Mouse (Mus musculus): ENCODE measurements at regions not wholly inside any gene's neighbourhood (a gene's known extent, or its start where the extent isn't known, plus 50 kb on each side); places are given as distances from the start of the nearest gene placed in this dataset.
A peak's percentile ranks its signal among the peaks of the same experiment; 100 is the strongest.

DNA sequence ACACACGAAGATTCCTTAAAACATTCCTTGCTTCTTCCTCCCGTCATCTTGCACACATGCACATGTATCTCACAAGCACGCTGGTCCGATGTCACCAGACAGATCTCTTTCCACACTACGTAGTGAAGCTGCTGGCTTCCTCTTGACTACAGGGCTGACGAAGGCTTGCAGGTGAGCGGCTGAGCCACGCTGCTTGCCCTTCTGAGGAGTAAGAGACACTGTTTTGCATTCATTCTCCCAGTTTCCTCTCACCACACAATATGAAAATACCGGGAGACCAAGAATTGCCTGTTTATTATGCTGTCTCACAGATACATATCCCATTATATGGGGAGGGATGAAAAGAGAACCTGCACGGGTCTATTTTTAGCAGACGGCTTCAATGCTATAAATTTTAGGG is 71.0 kb upstream of the Spaca7 start:
- peak overlapping the region; percentile 50 for H3K4me2 ChIP-seq (replicated peaks; ENCODE audit: low read depth, low read length)
- H3K9ac ChIP-seq (replicated peaks; ENCODE audit: low read length): no peak overlapping the region
- H3K9me3 ChIP-seq (ENCODE audit: low read length): no peaks in the 10 kb centered on the region
- H3K27me3 ChIP-seq (ENCODE audit: insufficient read depth, low read length): peaks cover 75% of the 10 kb centered on the region
- no peak for ATAC-seq (ENCODE audit: low FRiP score, low TSS enrichment)
- H3K27ac ChIP-seq (ENCODE audit: low read length): no peak overlapping the region
- WGBS: 2% methylated on average over 11 of the region's 11 CpGs
- H3K36me3 ChIP-seq (ENCODE audit: insufficient read depth, low read length): no peaks in the 10 kb centered on the region
- peaks cover 12% of the 10 kb centered on the region for H3K4me1 ChIP-seq (ENCODE audit: insufficient read depth, low read length)
- peak overlapping the region; percentile 31 for H3K4me3 ChIP-seq (ENCODE audit: low read length)

DNA sequence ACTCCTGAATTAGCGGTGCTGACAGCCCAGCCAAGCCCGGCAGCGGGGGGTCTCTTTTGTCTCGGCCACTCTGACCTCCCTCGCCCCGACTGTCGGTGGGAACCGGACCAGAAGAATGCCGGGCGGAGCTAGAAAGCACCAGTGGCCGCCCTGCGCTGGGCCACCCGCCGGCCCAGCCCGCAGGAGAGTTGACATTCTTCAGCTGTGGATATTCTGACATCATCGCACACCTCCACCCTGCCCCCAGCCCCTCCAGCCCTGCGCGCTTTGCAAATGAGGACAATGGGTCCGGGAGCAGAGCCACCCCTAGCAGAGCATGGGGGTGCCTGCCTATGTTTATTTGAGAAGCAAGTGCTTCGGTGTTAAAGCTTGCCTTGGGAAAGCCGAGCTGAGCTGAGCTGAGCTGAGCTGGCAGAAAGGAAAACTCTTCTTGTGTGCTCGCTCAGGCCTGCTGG is 70.5 kb upstream of the Spaca7 start:
- Histone ChIP-seq H3K4me2 (replicated peaks; ENCODE audit: low read depth, low read length) (peak overlapping the region; percentile 50), H3K4me1 (ENCODE audit: insufficient read depth, low read length) (peaks cover 9% of the 10 kb centered on the region; the same call in 1 of the 2 replicates), H3K4me3 (ENCODE audit: low read length) (peak overlapping the region; percentile 31), H3K36me3 (ENCODE audit: insufficient read depth, low read length) (no peaks in the 10 kb centered on the region), H3K27ac (ENCODE audit: low read length) (no peak overlapping the region), H3K9me3 (ENCODE audit: low read length) (no peaks in the 10 kb centered on the region), H3K9ac (replicated peaks; ENCODE audit: low read length) (no peak overlapping the region), H3K27me3 (ENCODE audit: insufficient read depth, low read length) (peaks cover 79% of the 10 kb centered on the region)
- ATAC-seq (ENCODE audit: low FRiP score, low TSS enrichment): peak; percentile 44; the same call in 1 of the 2 replicates
- under 1% methylated on average over 22 of the region's 22 CpGs for WGBS

DNA sequence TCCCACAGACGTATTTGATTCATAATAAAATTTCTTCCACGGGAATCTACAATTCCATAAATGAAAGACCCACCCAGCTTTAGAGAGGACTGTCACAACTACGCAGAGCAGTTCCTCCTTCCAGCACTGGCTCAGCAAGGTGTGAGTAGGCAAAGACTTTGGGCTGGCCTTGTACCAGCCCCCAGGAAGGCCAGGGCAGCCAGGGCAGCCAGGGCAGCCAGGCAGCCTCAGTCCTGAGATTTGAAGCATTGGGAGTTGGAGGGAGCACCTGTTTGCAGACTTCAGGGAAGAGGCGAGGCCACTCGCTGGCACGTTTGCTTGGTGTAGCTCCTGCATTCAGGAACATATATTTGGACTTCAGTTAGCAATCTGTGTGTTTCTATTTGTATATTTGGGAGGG is 70.0 kb upstream of the Spaca7 start:
- Histone ChIP-seq H3K36me3 (ENCODE audit: insufficient read depth, low read length) (no peaks in the 10 kb centered on the region), H3K27me3 (ENCODE audit: insufficient read depth, low read length) (peaks cover 78% of the 10 kb centered on the region), H3K9ac (replicated peaks; ENCODE audit: low read length) (no peak overlapping the region), H3K4me2 (replicated peaks; ENCODE audit: low read depth, low read length) (peak overlapping the region; percentile 50), H3K9me3 (ENCODE audit: low read length) (no peaks in the 10 kb centered on the region), H3K4me3 (ENCODE audit: low read length) (no peak overlapping the region; the same call in 1 of the 2 replicates), H3K4me1 (ENCODE audit: insufficient read depth, low read length) (peaks cover 9% of the 10 kb centered on the region; the same call in 1 of the 2 replicates), H3K27ac (ENCODE audit: low read length) (no peak overlapping the region)
- ATAC-seq (ENCODE audit: low FRiP score, low TSS enrichment): no peak
- 13% methylated on average over 6 of the region's 6 CpGs for WGBS

DNA sequence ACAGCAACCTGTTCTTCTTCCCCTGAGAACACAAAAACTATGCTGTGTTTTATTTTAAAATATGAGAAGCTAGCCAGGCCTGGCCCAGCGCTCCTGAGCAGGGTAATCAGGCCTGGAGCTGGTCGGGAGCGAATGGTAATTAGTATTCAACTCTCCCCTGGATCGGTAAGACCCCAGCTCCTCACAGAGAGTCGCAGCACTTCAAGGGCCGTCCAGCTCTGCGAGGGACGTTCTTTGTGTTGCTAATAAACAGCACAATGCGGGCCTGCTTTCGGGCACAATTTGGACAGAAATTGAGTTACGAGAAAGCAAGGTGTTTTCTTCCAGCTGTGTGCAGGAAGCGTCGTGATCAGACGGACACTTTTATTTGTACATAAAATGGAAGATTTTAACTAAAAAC is 69.5 kb upstream of the Spaca7 start:
- Histone ChIP-seq H3K4me1 (ENCODE audit: insufficient read depth, low read length) (peaks cover 9% of the 10 kb centered on the region; the same call in 1 of the 2 replicates), H3K4me2 (replicated peaks; ENCODE audit: low read depth, low read length) (no peak overlapping the region), H3K9me3 (ENCODE audit: low read length) (no peaks in the 10 kb centered on the region), H3K36me3 (ENCODE audit: insufficient read depth, low read length) (no peaks in the 10 kb centered on the region), H3K27me3 (ENCODE audit: insufficient read depth, low read length) (peaks cover 77% of the 10 kb centered on the region), H3K9ac (replicated peaks; ENCODE audit: low read length) (no peak overlapping the region), H3K4me3 (ENCODE audit: low read length) (no peak overlapping the region), H3K27ac (ENCODE audit: low read length) (no peak overlapping the region)
- 4% methylated on average over 14 of the region's 14 CpGs for WGBS
- ATAC-seq (ENCODE audit: low FRiP score, low TSS enrichment): no peak

DNA sequence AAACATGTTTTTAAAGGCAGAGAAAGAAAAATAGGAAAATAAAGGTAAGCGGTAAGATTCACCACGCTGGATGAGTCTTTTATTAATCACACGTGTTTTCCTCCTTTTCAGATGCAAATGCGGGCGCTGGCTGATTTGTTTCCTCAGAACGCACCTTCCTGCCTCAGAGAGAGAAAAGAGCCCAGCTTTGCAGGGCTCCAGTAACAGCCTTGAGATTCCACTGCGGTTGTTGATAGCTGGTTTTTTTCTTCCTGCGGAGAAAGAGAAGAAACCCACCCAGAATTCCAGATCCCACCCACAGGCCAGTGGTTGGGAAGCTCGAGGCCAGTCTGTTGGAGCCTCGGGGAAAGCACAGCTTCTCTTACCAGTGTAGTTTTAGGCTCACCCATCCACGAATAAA is 68.6 kb upstream of the Spaca7 start:
- Histone ChIP-seq H3K4me2 (replicated peaks; ENCODE audit: low read depth, low read length) (no peak overlapping the region), H3K36me3 (ENCODE audit: insufficient read depth, low read length) (no peaks in the 10 kb centered on the region), H3K4me1 (ENCODE audit: insufficient read depth, low read length) (peaks cover 9% of the 10 kb centered on the region; the same call in 1 of the 2 replicates), H3K4me3 (ENCODE audit: low read length) (no peak overlapping the region), H3K27me3 (ENCODE audit: insufficient read depth, low read length) (peaks cover 77% of the 10 kb centered on the region), H3K9ac (replicated peaks; ENCODE audit: low read length) (no peak overlapping the region), H3K9me3 (ENCODE audit: low read length) (no peaks in the 10 kb centered on the region), H3K27ac (ENCODE audit: low read length) (no peak overlapping the region)
- ATAC-seq (ENCODE audit: low FRiP score, low TSS enrichment): no peak
- 4% methylated on average over 11 of the region's 11 CpGs for WGBS

DNA sequence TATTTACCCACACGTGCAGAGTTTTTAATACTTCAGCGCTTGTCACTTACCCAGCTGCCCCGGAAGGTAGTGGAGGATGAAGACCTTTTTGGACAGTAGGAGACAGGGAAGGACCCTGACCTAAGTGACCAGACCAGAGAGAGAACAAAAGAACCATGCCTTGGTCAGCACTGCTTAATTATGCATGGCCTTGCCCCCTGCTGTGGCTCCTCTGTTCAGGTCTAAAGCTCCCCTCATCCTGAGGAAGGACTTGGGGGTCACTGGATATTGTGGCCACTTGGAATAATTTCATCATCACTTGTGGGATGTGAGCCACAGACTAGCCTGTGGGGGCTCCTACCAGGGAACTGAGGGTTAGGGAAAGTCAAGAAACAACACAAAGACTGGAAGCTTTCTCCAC is 68.1 kb upstream of the Spaca7 start:
- H3K27me3 ChIP-seq (ENCODE audit: insufficient read depth, low read length): peaks cover 75% of the 10 kb centered on the region

DNA sequence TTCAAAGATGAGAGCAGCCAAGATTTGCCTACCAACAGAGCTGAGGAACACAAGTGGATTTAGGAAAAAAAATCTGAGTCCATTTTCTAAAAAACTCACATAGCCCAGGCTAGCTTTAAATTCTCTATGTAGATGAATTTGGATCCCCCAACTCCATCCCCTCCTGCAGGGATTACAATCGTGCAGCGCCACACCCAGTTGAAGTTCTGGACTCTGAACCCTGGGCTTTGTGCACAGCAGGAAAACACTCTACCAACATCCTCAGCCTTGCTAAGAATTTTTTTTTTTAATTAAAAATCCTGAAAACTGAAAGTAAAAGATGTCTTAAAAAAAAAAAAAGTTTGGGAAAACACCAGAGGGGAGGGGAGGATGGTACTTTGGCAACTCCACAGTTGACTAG is 62.6 kb upstream of the Spaca7 start:
- Histone ChIP-seq H3K4me3 (ENCODE audit: low read length) (no peak overlapping the region), H3K27ac (ENCODE audit: low read length) (no peak overlapping the region), H3K9me3 (ENCODE audit: low read length) (no peaks in the 10 kb centered on the region), H3K4me2 (replicated peaks; ENCODE audit: low read depth, low read length) (no peak overlapping the region), H3K36me3 (ENCODE audit: insufficient read depth, low read length) (no peaks in the 10 kb centered on the region), H3K4me1 (ENCODE audit: insufficient read depth, low read length) (no peaks in the 10 kb centered on the region), H3K9ac (replicated peaks; ENCODE audit: low read length) (no peak overlapping the region), H3K27me3 (ENCODE audit: insufficient read depth, low read length) (peaks cover 31% of the 10 kb centered on the region)
- WGBS: 54% methylated on average over 2 of the region's 2 CpGs
- no peak for ATAC-seq (ENCODE audit: low FRiP score, low TSS enrichment)

More for the DNA sequence above, 68.1 kb upstream of the Spaca7 start:
- 13% methylated on average over 3 of the region's 3 CpGs for WGBS
- H3K9ac ChIP-seq (replicated peaks; ENCODE audit: low read length): no peak overlapping the region
- H3K9me3 ChIP-seq (ENCODE audit: low read length): no peaks in the 10 kb centered on the region
- no peak overlapping the region for H3K4me3 ChIP-seq (ENCODE audit: low read length)
- H3K4me2 ChIP-seq (replicated peaks; ENCODE audit: low read depth, low read length): no peak overlapping the region
- peaks cover 9% of the 10 kb centered on the region; the same call in 1 of the 2 replicates for H3K4me1 ChIP-seq (ENCODE audit: insufficient read depth, low read length)
- H3K27ac ChIP-seq (ENCODE audit: low read length): no peak overlapping the region
- H3K36me3 ChIP-seq (ENCODE audit: insufficient read depth, low read length): no peaks in the 10 kb centered on the region
- no peak for ATAC-seq (ENCODE audit: low FRiP score, low TSS enrichment)

DNA sequence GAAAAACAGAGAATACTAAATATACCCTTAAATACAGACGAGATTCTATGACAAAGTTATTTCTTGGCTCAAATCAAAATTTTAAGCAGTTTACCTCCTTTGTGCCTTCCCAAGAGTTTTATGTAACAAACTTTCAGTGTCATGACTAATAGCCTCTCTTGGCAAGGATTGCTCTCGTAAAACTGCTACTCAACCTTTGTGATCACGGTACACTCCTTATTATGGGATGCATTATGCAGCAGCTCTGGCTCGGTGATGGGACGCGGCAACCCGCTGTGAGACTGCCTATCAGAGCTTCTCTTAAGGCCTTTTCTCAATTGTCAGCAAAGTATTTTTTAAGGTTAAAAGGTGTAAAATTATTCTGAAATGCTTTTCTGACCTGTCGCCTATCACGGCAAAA is 59.8 kb upstream of the Spaca7 start:
- Histone ChIP-seq H3K4me3 (ENCODE audit: low read length) (no peak overlapping the region), H3K27ac (ENCODE audit: low read length) (no peak overlapping the region), H3K9ac (replicated peaks; ENCODE audit: low read length) (no peak overlapping the region), H3K36me3 (ENCODE audit: insufficient read depth, low read length) (no peaks in the 10 kb centered on the region), H3K9me3 (ENCODE audit: low read length) (no peaks in the 10 kb centered on the region), H3K4me2 (replicated peaks; ENCODE audit: low read depth, low read length) (no peak overlapping the region), H3K27me3 (ENCODE audit: insufficient read depth, low read length) (peaks cover 11% of the 10 kb centered on the region), H3K4me1 (ENCODE audit: insufficient read depth, low read length) (no peaks in the 10 kb centered on the region)
- no peak for ATAC-seq (ENCODE audit: low FRiP score, low TSS enrichment)
- 56% methylated on average over 9 of the region's 9 CpGs for WGBS

DNA sequence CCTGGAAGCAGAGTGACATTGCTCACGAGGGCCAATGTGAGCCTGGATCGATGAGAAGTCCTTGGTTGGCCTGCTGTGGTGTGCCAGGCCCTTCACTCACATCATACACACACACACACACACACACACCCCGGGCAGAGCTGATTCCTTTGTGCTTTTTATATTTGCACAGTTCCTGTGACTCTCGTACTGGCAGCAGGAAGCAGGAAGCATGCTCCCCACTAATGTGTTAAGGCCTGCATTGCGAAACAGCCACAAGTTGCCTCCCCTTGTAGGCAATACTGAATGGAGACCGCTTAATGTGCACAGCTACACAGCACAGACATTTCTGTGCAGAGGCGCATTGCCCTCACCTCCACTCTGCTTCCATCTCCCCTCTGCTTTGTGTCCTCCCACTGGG is 58.7 kb upstream of the Spaca7 start:
- H3K4me2 ChIP-seq (replicated peaks; ENCODE audit: low read depth, low read length): no peak overlapping the region
- H3K4me1 ChIP-seq (ENCODE audit: insufficient read depth, low read length): no peaks in the 10 kb centered on the region
- H3K9me3 ChIP-seq (ENCODE audit: low read length): no peaks in the 10 kb centered on the region
- no peak overlapping the region for H3K4me3 ChIP-seq (ENCODE audit: low read length)
- no peak overlapping the region for H3K27ac ChIP-seq (ENCODE audit: low read length)
- H3K9ac ChIP-seq (replicated peaks; ENCODE audit: low read length): no peak overlapping the region
- no peaks in the 10 kb centered on the region for H3K36me3 ChIP-seq (ENCODE audit: insufficient read depth, low read length)
- WGBS: 76% methylated on average over 7 of the region's 7 CpGs
- ATAC-seq (ENCODE audit: low FRiP score, low TSS enrichment): no peak
- H3K27me3 ChIP-seq (ENCODE audit: insufficient read depth, low read length): peaks cover 8% of the 10 kb centered on the region

DNA sequence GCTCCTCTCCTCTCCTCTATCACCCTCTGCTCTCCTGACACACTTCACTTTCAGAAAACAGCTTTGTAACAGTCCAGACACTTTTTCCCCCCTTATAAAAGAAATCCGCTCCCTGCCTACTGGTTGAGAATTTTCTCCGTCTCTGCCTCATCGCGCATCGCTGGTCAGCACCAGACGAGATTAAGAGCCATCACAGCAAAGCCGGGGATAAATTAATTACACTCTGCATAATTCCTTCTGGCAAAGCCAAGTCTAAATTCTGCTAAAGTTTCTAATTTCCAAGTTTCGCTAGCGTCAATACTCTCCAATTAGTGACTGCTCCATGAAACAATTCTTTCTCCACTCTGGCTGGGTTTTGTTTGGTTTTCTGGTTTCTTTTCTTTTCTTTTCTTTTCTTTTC is 51.2 kb upstream of the Spaca7 start:
- Histone ChIP-seq H3K4me3 (ENCODE audit: low read length) (no peak overlapping the region), H3K36me3 (ENCODE audit: insufficient read depth, low read length) (no peaks in the 10 kb centered on the region), H3K27ac (ENCODE audit: low read length) (no peak overlapping the region), H3K4me2 (replicated peaks; ENCODE audit: low read depth, low read length) (no peak overlapping the region), H3K27me3 (ENCODE audit: insufficient read depth, low read length) (0 out of 2 replicates have a peak, but pooled peaks cover 5% of the 10 kb centered on the region), H3K4me1 (ENCODE audit: insufficient read depth, low read length) (no peaks in the 10 kb centered on the region), H3K9me3 (ENCODE audit: low read length) (0 out of 2 replicates have a peak, but pooled peaks cover 5% of the 10 kb centered on the region), H3K9ac (replicated peaks; ENCODE audit: low read length) (no peak overlapping the region)
- ATAC-seq (ENCODE audit: low FRiP score, low TSS enrichment): no peak
- WGBS: 29% methylated on average over 9 of the region's 9 CpGs

Data from kidney, embryonic 16.5 days (tissue).